Mouse (Mus musculus) hindbrain, embryonic 10.5 days (tissue): ENCODE results near the gene Strn3. TPM values are rescaled to one million over a fixed set of nuclear protein-coding genes. Genes with fewer than 3 reads are reported as not detected.
"Not testable (repeated sequence)": the region's sequence is repeated elsewhere in the genome, so short reads cannot be mapped to it uniquely, and the experiment has no call there.

Source experiments
- DNase-seq: peaks from one replicate; pipeline ENCODE4 v3.0.0-alpha.2; 2017; ENCODE audit warnings: low spot score
- H3K27ac ChIP-seq: fragments of 300-500 bp; sonication (generic); 2 replicates; pipeline ENCODE4 v1.5.1; 2016; ENCODE audit warnings: mild to moderate bottlenecking, moderate library complexity
- H3K27me3 ChIP-seq: fragments of 300-500 bp; sonication (generic); 2 replicates; pipeline ENCODE4 v1.6.1; 2016; ENCODE audit warnings: mild to moderate bottlenecking; ENCODE audit not compliant: poor library complexity, insufficient read depth, severe bottlenecking
- H3K36me3 ChIP-seq: fragments of 300-500 bp; sonication (generic); 2 replicates; pipeline ENCODE4 v1.6.1; 2016; ENCODE audit warnings: mild to moderate bottlenecking, moderate library complexity
- H3K4me1 ChIP-seq: fragments of 300-500 bp; sonication (generic); replicated peaks from 2 replicates; pipeline ENCODE4 v1.6.1; 2016; ENCODE audit warnings: mild to moderate bottlenecking
- H3K4me3 ChIP-seq: fragments of 300-500 bp; sonication (generic); 2 replicates; pipeline ENCODE4 v1.5.1; 2016; ENCODE audit warnings: mild to moderate bottlenecking, moderate library complexity
- H3K9me3 ChIP-seq: fragments of 300-500 bp; sonication (generic); 2 replicates; pipeline ENCODE4 v1.6.1; 2016; ENCODE audit warnings: mild to moderate bottlenecking, moderate library complexity
- WGBS: fragments of 180-500 bp; shearing (Covaris S2); methylation state at CpG from one replicate; pipeline ENCODE4 v1.1.7; 2016; 5-methylcytosine and 5-hydroxymethylcytosine counted together
- polyA plus RNA-seq: library from polyadenylated mRNA; unstranded; fragments of >200 nt; fragmentation: Nextera tagmentation; extraction: Ambion mirVana; gene quantifications from 2 replicates; pipeline ENCODE4 v1.2.1, GENCODE M21; 2016

Strn3 gene
- polyA plus RNA-seq, 1 experiment from 2014 or later: 39.2 TPM

DNA sequence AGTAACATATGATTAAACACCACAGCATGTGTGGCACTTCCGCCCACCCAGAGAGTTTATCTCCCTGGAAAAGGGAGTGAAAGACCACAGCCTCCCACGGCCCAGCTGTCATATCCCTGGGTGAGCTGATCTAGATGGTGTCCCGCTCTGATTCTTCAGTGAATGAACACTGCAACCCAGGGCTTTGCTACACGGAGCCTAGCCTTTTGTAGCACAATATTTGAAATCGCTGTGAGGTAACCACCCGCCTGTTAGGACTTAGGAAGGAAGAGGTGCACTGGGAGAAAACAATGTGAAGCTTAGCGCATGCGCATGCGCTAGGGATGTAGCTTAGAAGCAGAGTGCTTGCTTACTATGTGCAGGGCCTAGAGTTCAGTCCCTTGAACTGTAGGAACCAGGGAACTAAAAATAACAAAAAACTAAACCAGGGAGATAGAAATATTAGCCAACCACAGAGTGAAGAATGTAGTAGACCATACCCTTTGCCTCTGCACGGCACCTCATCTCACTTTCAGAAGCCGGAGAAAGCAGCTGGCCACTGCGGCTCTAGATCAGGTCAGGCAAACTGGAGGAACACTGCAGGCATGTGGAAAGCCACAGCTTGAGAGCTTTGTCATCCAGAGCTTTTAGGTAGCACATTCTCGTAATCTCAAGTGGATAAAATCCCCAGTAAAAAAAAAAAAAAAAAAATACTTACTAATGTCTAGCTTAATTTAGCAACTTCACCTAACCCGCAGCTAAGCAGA lies 17.4 kb upstream of the Strn3 start:
- Histone ChIP-seq H3K9me3 (no peaks in the 10 kb centered on the region), H3K4me1 (peaks cover 15% of the 10 kb centered on the region), H3K4me3 (no peak overlapping the region), H3K27me3 (no peaks in the 10 kb centered on the region), H3K27ac (no peak overlapping the region), H3K36me3 (0 out of 2 replicates have a peak, but pooled peaks cover 4% of the 10 kb centered on the region)
- DNase-seq: no peak
- WGBS: 72% methylated on average over 14 of the region's 14 CpGs

DNA sequence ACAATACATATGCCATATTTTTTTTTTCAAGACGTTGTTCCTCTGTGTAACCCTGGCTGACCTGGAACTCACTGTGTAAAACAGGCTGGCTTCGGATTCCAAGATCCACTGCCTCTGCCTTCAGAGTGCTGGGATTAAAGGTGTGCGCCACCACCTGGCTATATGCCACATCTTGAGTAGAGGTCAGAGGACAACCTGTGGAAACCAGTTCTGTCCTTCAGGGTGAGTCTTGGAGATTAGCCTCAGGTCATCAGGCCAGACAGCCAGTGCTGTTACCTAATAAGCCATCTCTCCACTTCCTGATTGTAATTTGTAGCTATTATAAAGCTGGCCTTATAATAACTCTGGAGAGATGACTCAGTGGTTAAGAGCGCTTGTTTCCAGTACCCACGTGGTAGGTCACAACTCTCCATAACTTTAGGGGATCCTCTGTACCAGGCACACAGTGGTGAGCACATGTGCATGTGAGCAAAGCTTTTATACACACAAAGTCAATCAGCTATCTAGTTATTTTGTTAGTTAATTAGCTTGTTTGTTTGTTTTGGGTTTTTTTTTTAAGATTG lies 15.1 kb upstream of the Strn3 start:
- WGBS: 84% methylated on average over 5 of the region's 5 CpGs
- H3K36me3 ChIP-seq: peaks cover 7% of the 10 kb centered on the region; the same call in 1 of the 2 replicates
- DNase-seq: no peak

DNA sequence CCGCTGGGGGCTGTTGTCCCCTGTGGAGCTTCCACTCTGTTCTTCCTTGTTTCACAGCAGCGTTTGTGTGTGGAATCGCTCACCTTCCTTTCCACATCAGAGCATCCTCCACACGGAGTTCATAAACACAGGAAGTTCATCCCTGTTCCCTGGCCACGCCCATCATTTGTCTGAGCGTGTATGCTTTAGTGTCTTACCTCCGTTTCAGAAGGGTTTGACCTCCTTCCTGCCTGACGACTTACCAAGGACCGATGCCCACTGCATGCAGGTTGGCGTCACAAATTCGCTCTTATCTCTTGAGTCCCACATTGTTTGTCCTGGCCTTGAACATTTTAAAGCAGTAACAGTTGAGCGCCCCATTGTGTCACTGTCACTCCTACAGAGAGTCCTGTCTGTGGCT lies 14.1 kb upstream of the Strn3 start:
- no peak for DNase-seq
- Histone ChIP-seq H3K27me3 (no peaks in the 10 kb centered on the region), H3K36me3 (peaks cover 11% of the 10 kb centered on the region; the same call in 1 of the 2 replicates), H3K4me3 (no peak overlapping the region), H3K9me3 (peaks cover 8% of the 10 kb centered on the region; the same call in 1 of the 2 replicates), H3K4me1 (peaks cover 22% of the 10 kb centered on the region), H3K27ac (no peak overlapping the region)
- WGBS: 82% methylated on average over 12 of the region's 12 CpGs

More for the DNA sequence above, 15.1 kb upstream of the Strn3 start:
- Histone ChIP-seq H3K27ac (no peak overlapping the region), H3K4me1 (peaks cover 22% of the 10 kb centered on the region), H3K27me3 (no peaks in the 10 kb centered on the region), H3K9me3 (peaks cover 3% of the 10 kb centered on the region; the same call in 1 of the 2 replicates), H3K4me3 (no peak overlapping the region)

DNA sequence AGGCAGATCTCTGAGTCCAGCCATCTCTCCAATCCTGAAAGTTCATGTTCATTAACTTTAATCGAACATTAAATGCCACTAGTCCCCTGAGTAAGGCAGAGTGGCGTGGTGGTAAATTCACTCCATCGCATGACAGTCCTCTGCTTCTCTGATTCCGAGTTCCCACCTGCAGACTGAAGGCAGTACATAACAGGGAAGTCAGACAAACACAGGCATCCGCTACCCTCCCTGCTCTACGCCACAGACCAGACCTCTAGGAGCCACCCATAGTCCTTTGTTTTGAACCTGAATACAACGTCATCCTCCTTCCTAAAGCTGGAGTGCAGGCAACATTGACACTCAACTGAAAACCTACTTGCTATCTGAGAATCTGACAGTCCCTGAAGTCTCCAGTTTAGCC lies 12.9 kb upstream of the Strn3 start:
- Histone ChIP-seq H3K9me3 (peaks cover 8% of the 10 kb centered on the region; the same call in 1 of the 2 replicates), H3K4me1 (peaks cover 16% of the 10 kb centered on the region), H3K36me3 (peaks cover 9% of the 10 kb centered on the region; the same call in 1 of the 2 replicates), H3K27ac (peak overlapping the region; percentile 71; the same call in 1 of the 2 replicates), H3K4me3 (no peak overlapping the region), H3K27me3 (no peaks in the 10 kb centered on the region)
- 68% methylated on average over 7 of the region's 7 CpGs for WGBS
- DNase-seq: no peak

DNA sequence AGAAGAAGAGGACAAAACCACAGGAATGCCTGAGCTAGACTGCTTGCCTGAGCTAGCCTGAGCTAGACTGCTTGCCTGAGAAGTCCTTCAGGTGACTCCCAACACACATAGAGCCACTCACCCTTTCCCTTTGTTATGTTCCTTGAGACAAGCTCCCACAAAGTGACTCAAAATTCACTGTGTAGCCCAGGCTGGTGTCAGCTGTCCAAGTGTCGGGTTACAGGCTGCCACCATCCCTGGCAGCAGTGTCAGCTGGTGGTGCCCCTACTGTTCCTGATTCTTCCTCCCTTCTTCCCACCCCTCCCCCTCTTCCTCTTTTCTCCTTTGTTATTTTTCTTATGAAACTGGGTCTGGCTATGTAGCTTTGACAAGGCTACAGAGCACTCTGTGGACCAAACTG lies 12.2 kb upstream of the Strn3 start:
- peaks cover 13% of the 10 kb centered on the region for H3K4me1 ChIP-seq
- DNase-seq: peak; percentile 40
- H3K4me3 ChIP-seq: no peak overlapping the region
- H3K27me3 ChIP-seq: no peaks in the 10 kb centered on the region
- WGBS: 17% methylated on average over 1 of the region's 1 CpGs
- peaks cover 8% of the 10 kb centered on the region; the same call in 1 of the 2 replicates for H3K9me3 ChIP-seq
- H3K27ac ChIP-seq: peak overlapping the region; percentile 71
- H3K36me3 ChIP-seq: peaks cover 9% of the 10 kb centered on the region; the same call in 1 of the 2 replicates

DNA sequence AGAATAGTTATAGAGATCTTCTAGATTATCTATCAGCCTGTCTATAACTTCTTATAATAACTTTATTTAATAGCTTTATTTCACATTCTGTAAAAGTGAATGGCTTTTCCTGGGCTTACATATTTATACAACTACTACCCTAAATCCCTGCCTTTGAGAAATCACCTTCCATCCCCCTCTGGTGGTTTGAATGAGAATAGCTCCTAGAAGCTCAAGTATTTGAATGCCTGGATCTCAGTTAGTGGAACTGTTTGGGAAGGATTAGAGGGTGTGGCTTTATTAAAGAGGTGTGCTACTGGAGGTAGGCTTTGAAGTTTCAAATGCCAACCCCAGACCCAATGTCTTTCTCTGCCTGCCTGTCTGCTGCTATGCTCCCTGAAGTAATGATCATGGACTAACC lies 10.0 kb upstream of the Strn3 start:
- peaks cover 9% of the 10 kb centered on the region; the same call in 1 of the 2 replicates for H3K36me3 ChIP-seq
- peaks cover 8% of the 10 kb centered on the region; the same call in 1 of the 2 replicates for H3K9me3 ChIP-seq
- H3K27me3 ChIP-seq: no peaks in the 10 kb centered on the region
- DNase-seq: no peak
- peaks cover 12% of the 10 kb centered on the region for H3K4me1 ChIP-seq
- H3K27ac ChIP-seq: no peak overlapping the region
- no peak overlapping the region for H3K4me3 ChIP-seq

DNA sequence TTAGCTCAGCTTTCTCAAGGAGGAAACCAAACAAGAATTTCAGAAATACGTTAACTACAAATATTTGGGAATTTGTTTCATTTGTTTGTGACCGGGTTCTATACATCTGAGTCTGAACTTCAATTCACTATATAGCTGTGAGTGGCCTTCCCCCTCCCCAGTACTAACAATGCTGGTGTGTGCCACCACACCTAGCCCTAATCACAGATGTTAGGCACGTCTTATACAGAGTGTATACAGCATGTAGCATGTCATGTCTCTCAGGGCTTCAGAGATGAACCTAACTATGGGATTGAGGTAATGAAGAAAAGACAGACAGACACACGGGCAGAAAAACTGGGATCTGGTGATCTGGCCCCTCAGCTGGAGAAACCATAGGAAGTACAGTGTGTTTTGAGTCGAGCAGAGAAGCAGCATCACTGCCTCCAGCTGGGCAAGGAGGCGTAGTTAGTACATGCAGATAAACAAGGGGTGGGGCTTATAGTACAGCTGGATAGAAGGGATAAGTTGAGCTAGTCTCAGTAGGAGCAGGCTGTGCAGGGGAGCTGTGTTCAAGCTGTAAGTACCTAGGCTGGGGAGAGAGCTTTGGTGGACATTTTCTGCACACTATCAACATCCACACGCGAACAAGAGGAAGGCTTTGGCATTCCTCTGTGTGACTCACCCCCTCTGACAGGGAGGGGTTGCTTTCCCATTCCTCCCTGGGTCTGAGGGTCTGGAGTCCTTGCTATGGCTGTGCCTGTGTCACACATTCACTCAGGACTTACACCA lies 8.1 kb upstream of the Strn3 start:
- Histone ChIP-seq H3K4me1 (peaks cover 12% of the 10 kb centered on the region), H3K27me3 (no peaks in the 10 kb centered on the region), H3K36me3 (peaks cover 9% of the 10 kb centered on the region; the same call in 1 of the 2 replicates), H3K4me3 (no peak overlapping the region), H3K9me3 (peaks cover 8% of the 10 kb centered on the region; the same call in 1 of the 2 replicates), H3K27ac (no peak overlapping the region)
- DNase-seq: no peak
- 60% methylated on average over 8 of the region's 8 CpGs for WGBS

DNA sequence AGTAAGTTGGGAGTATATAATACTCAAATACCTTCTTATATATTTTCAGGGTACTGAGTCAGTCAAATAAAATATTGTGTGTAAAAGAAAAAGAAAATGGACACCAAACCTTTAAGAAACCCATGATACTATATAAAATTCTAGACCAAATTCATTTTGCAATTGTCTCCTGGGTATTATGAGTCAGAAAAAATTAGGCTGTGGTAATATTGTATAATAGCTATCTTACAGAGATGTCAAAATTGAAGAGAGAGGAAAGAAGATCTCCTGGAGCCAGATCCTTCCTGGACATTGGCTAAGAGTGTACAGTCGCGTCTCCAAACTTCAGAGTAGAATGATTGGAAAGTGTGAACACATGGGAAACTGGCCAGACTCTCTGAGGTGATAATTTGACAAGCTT lies 4.5 kb upstream of the Strn3 start:
- Histone ChIP-seq H3K4me1 (peaks cover 13% of the 10 kb centered on the region), H3K27ac (no peak overlapping the region), H3K36me3 (no peaks in the 10 kb centered on the region), H3K9me3 (no peaks in the 10 kb centered on the region), H3K4me3 (no peak overlapping the region), H3K27me3 (no peaks in the 10 kb centered on the region)
- no peak for DNase-seq
- WGBS: 91% methylated on average over 2 of the region's 2 CpGs

DNA sequence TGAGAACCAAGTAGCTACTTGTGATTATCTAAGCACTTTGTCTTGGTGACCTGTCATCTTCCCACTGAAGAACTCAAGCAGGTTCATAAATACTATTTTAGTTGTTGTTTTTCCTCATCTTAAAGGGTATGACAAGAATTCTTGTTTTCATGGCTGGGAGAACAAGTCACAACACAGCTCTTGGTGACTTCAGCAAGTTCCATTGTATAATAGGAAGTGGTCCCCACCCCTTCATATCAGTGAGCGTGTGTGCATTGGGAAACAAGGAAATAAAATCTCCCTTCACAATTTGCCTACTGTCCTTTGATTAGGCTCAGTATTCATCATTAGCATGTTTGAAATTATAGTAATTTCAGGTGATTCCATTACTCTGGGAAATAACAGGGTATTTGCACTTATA lies 3.3 kb upstream of the Strn3 start:
- 93% methylated on average over 1 of the region's 1 CpGs for WGBS
- Histone ChIP-seq H3K4me3 (no peak overlapping the region), H3K36me3 (no peaks in the 10 kb centered on the region), H3K9me3 (no peaks in the 10 kb centered on the region), H3K4me1 (peaks cover 17% of the 10 kb centered on the region), H3K27ac (no peak overlapping the region), H3K27me3 (no peaks in the 10 kb centered on the region)
- no peak for DNase-seq

DNA sequence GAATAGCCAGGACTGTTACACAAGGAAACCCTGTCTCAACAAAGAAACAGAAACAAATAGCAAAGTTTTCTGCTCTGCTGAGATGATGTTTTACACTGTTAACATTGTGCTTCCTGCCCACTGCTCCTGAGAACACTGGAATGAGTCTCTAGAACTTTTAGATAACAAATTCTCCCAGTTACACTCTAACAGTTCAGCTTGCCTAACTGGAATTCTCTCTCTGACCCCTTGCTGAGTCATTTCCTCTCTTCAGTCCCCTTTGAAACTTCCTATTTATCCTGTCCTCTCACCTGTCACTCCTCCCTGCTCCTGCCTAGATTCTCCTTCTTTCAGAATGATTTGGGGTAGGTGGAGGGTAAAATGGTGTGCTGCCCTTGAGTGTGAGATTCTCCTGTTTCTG lies 2.4 kb upstream of the Strn3 start:
- Histone ChIP-seq H3K27ac (peak overlapping the region; percentile 18; the same call in 1 of the 2 replicates), H3K9me3 (no peaks in the 10 kb centered on the region)

DNA sequence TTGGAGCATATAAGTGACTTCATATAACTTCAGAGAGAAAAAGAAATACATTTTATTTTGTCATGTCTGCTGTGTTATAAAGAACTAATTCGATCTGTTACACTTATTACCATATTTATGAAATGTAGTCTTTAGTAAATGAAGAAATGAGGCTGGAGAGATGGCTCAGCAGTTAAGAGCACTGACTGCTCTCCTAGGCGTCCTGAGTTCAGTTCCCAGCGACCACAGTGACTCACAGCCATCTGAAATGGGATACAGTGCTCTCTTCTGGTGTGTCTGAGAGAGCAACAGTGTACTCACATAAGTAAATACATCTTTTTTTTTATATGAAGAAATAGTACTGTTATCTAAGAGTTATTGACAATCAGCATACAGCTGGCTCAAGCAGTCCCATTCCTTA lies 1.7 kb upstream of the Strn3 start:
- H3K4me1 ChIP-seq: peaks cover 30% of the 10 kb centered on the region
- H3K9me3 ChIP-seq: no peaks in the 10 kb centered on the region
- H3K36me3 ChIP-seq: no peaks in the 10 kb centered on the region
- 82% methylated on average over 3 of the region's 3 CpGs for WGBS
- H3K27ac ChIP-seq: no peak overlapping the region
- H3K27me3 ChIP-seq: no peaks in the 10 kb centered on the region
- H3K4me3 ChIP-seq: no peak overlapping the region
- DNase-seq: no peak

More for the DNA sequence above, 2.4 kb upstream of the Strn3 start:
- no peak overlapping the region for H3K4me3 ChIP-seq
- no peaks in the 10 kb centered on the region for H3K36me3 ChIP-seq
- peaks cover 26% of the 10 kb centered on the region for H3K4me1 ChIP-seq
- DNase-seq: no peak
- no peaks in the 10 kb centered on the region for H3K27me3 ChIP-seq

DNA sequence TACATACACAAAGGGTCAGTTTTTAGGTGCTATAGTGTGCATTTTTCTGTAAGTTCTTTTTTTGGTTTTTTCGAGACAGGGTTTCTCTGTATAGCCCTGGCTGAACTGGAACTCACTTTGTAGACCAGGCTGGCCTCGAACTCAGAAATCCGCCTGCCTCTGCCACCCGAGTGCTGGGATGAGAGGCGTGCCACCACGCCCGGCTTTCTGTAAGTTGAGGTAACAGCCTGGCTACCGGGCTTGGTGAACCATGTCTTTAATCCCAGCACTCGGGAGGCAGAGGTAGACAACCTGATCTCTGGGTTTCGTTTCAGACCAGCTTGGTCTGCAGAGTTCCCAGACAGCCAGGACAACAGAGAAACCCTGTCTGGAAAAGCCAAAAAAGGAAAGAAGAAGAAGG lies 1.2 kb upstream of the Strn3 start:
- H3K4me1 ChIP-seq: peaks cover 30% of the 10 kb centered on the region
- H3K9me3 ChIP-seq, H3K36me3 ChIP-seq, DNase-seq, H3K27me3 ChIP-seq: not testable (repeated sequence)
- H3K27ac ChIP-seq: peak overlapping the region; percentile 100
- peak overlapping the region; percentile 97 for H3K4me3 ChIP-seq
- 83% methylated on average over 10 of the region's 10 CpGs for WGBS
